Mouse (Mus musculus) frontal cortex, postnatal 25 days (tissue): ENCODE measurements around the gene Pnpla7.

ENCODE experiments used
- DNase-seq, 2 experiments: peaks; one replicate each; pipeline ENCODE4 v3.0.0; 2022; ENCODE audit warnings: low spot score in 2 of 2

Pnpla7 gene

GRCm38 (mm10) chr2:25066552-25066951 lies 90.7 kb downstream of the Pnpla7 start:
- DNase-seq: no peak

GRCm38 (mm10) chr2:25069537-25069936 lies 93.7 kb downstream of the Pnpla7 start:
- DNase-seq: no peak

- DNase-seq: no peak
Measured at GRCm38 (mm10) chr2:25072398-25072797, 96.6 kb downstream of the Pnpla7 start.

- no peak for DNase-seq
Measured at GRCm38 (mm10) chr2:25075506-25075905, 99.7 kb downstream of the Pnpla7 start.

- DNase-seq: no peak
Measured at GRCm38 (mm10) chr2:25078967-25079366, 103.1 kb downstream of the Pnpla7 start.

- no peak for DNase-seq
Measured at GRCm38 (mm10) chr2:25080076-25080475, 104.2 kb downstream of the Pnpla7 start, which contains the start of gene Entpd8. TSS of gene Entpd8 (plus strand) at chr2:25080304.

GRCm38 (mm10) chr2:25083697-25084096 lies 107.9 kb downstream of the Pnpla7 start:
- no peak for DNase-seq

- DNase-seq: no peak
Measured at GRCm38 (mm10) chr2:25085571-25085970, 109.7 kb downstream of the Pnpla7 start.

- no peak for DNase-seq
Measured at GRCm38 (mm10) chr2:25087842-25088241, 112.0 kb downstream of the Pnpla7 start.

- no peak for DNase-seq
Measured at GRCm38 (mm10) chr2:25088636-25089035, 112.8 kb downstream of the Pnpla7 start.

- DNase-seq: no peak
Measured at GRCm38 (mm10) chr2:25094785-25095108, 118.9 kb downstream of the Pnpla7 start.

- DNase-seq: no peak
Measured at GRCm38 (mm10) chr2:25095109-25095850, 119.4 kb downstream of the Pnpla7 start, which contains the start of gene Noxa1. TSS of gene Noxa1 (minus strand) at chr2:25095149.

- no peak for DNase-seq
Measured at GRCm38 (mm10) chr2:25098005-25098615, 122.3 kb downstream of the Pnpla7 start.

- DNase-seq: peak; percentile 12 to 21
Measured at GRCm38 (mm10) chr2:25098956-25099355, 123.1 kb downstream of the Pnpla7 start.

- DNase-seq: no peak
Measured at GRCm38 (mm10) chr2:25099703-25100102, 123.9 kb downstream of the Pnpla7 start.
